Mouse (Mus musculus) spleen, adult 12 weeks (tissue): ENCODE results near the gene Ccl27a.
A peak's percentile ranks its signal among the peaks of the same experiment; 100 is the strongest.

ENCODE experiments used
- DNase-seq: peaks from one replicate; pipeline ENCODE4 v3.0.0; 2022; ENCODE audit warnings: low spot score

The Ccl27a gene

DNA sequence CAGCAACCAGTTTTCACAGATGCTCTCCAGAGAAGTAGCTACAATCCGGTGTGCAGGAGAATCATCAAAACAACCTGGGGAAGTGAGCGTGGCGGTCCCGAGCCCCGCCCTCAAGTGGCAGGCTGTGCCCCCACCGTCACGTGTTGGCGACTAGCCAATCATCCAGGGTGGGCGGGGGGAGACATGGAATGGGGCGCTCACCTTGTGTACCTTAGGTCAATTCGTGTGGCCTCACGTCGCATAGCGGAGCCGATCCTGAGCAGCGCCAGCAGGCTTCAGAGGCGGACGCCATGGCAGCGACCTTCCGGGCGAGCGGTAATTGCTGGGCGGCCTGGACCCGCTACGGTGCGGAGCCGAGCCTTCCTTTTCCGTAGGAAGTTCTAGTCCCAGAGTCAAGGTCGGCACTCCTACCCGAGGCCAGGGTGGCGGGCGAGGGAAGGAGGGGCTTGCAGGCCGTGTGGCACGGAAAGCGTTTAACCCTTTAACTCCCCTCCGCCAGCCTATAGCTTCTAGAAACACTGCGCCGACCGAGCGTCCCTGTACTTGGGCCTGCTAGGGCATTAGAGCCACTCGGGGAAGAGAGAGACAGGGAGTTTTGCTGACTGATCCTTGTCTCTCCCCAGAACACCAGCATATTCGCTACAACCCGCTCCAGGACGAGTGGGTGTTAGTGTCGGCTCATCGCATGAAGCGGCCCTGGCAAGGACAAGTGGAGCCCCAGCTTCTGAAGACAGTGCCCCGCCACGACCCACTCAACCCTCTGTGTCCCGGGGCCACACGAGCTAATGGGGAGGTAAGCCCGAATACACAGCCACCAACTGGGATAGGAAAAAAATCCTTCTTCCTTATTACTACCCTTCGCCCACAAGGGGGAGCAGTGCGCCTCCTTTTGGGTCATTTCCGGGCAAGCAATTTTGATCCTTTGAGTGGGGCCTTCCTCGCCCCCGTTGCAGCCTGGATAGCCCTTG lies 18.4 kb downstream of the Ccl27a start, which contains the start of gene Sigmar1:
Gene Sigmar1, minus strand, starts transcription at position 820 of the 968 bp plus-strand sequence.
- DNase-seq, result peak; percentile 81

DNA sequence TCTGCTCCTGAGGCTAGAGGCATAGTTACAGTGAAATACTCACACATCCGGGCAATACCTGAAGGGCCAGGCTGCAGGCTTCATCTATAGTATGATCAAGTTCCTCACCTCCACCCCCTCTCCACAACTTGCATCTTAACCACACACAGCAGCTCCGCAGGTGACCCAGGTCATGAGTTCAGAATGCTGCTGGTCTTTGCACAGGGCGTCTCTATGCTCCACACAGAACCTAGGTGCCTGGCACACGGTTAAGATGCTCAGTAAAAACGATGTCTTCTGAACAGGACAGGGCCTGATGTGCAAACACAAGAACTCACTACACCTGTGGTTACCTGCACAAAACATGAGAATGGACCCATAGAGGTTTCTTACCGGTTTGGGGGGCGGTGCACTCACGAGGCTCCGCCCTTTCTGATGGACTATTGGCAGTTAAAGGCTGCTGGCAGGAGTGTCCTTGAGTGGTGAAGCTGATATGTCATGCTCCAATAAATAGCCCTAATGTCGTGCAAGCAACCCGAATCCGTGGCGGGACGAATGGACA lies 19.2 kb downstream of the Ccl27a start, which contains the start of gene Galt:
Gene Galt, plus strand, starts transcription at position 432 of the 541 bp plus-strand sequence.
- peak; percentile 20 for DNase-seq

DNA sequence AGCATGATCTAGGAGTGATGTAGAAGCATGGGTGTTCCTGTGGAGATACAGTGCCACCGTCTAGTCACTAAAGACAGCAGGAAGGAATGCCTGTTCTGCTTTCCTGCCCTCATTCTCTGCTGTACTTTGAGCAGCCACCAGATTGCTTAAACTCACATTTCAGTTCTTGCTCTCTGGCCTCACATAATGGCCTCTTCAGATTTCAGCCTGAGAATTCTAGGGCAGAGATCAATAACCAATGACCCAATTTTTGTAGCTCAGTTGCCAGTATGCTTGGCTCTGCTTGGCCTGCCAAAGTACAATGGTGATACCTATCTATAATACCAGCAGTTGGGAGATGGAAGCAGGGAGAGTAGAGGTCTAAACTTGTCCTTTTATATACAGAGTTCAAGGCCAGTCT lies 29.0 kb downstream of the Ccl27a start:
- no peak for DNase-seq

DNA sequence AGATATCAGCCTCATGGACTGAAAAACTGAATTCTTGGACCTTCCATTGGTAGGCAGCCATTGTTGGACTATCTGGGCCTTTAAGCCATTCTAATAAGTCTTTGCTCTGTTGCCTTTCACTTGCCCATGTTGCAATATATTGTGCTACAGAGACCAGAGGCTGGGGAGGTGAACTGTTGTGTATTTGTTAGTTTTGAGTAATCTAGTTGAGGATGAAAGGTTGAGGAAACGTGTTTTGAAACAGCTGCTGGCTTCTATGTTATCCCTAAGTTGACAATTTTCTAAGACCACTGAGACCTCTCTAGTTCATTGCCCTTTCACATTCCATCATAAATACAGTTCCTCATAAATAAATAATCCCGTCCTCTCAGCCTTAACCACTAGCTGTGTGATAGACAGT lies 29.9 kb downstream of the Ccl27a start:
- DNase-seq, result no peak

DNA sequence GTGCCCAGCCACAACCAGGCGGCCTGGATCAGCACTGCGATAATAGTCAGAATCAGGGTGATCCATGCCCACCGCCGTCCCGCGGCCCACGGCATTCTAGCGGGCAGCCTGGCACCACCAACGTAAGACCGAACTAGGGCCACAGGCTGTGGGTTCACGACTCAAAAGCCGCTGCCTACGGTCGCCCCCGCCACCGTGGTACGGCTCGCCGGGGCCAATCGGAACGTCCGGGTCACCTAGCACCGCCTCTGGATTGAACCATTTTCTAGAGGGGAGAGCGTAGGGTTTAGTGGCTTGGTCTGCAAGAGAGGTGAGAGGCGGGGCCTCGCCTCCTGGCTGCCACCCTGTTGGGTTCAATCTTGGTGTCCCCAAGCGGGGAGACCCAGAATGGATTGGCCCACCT lies 32.9 kb downstream of the Ccl27a start:
- DNase-seq, result peak; percentile 86

DNA sequence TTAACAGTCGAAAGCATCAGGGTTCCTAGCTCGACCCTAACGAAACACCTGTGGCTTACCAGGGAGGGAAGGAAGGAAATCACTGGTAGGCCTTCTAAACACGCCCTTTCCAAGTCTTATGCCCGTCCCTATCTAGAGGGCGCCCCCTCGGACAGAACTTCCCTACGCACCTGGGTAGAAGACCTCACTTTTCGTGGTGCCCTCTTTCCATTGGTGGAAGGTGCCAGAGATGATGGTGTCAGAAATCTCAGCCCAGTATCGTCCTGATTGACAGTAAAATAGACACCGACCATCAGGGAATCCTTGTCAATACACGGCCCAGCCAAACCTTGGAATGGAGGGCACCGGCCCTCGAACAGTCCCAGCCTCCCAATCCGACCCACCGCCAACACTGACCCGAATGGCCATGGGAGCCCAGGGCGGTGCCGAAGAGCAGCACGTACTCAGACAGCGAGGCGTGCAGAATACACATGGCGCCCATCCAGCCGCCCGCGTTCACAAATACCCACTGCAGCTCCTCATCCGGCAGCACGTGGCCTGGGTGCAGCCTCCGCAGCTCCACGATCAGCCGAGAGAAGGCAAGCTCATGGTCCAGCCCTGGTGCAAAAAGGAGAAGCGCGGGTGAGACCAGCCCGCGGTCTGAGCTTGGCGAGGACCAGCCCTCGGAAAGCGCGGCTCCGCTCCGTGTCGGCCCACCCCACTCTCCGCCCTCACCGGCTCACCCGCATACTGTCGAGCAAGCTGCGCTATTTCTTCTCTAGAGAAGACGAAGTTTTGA lies 33.5 kb downstream of the Ccl27a start:
- DNase-seq, result no peak

DNA sequence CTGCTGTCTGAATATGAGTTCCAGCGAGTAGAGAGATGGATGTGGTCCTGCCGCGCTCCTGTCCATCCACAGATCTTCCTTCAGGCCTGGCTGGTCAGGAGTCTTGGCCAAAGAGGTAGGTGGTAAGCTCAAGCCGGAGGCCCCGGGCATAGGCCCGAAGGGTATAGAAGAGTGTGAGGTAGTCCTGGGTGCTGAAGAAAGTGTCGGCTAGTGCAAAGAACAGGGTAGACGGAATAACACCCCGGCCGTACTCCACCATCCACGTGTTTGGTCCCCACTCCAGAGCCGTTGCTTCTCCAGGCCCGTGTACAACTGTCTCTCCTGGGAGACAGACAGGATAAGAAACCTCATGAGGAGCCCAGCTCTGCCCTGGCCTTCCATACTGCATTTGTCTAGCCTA lies 34.8 kb downstream of the Ccl27a start:
- DNase-seq, result no peak

DNA sequence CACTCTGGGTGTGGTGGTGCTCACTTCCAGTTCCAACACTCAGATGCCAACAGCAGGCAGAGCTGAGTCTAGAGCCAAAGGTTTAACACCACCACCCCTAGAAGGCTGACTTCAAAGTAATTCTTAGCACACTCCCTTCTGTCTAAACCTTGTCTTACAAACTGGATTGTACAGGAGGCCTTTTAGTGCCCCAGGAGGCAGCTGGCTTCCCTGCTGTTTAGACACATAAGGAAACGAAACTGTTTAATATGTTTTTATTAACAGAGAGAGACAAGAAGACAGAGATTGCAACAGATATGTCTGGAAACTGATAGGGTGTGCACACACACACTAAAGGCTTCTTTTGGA lies 35.8 kb downstream of the Ccl27a start:
- DNase-seq, result no peak

DNA sequence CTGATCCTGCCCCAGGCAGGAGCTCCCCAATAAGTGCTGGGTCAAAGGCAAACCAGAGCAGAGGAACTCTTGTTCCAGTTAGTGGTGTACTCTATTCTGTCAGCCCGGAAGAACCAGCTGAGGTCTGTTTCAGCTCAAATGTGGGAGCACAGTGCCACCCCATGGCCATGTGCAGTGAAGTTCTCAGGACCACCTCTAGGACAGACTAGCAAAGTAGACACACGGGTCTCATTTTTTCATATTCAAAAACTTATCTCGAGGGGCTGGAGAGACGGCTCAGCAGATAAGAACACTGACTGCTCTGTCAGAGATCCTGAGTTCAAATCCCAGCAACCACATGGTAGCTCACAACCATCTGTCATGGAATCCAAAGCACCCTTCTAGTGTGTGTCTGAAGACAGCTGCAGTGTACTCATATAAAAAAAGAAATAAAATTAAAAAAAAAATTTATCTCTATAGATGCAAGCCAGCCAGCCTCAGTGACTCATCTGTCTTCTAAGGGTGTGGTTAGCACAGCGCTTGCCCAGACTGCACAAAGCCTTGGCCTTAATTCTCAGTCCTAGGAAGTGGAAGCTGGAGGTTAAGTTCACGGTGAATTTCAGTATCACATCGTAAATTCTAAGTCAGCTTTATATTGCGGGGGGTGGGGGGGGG lies 36.3 kb downstream of the Ccl27a start:
- peak; percentile 56 for DNase-seq

DNA sequence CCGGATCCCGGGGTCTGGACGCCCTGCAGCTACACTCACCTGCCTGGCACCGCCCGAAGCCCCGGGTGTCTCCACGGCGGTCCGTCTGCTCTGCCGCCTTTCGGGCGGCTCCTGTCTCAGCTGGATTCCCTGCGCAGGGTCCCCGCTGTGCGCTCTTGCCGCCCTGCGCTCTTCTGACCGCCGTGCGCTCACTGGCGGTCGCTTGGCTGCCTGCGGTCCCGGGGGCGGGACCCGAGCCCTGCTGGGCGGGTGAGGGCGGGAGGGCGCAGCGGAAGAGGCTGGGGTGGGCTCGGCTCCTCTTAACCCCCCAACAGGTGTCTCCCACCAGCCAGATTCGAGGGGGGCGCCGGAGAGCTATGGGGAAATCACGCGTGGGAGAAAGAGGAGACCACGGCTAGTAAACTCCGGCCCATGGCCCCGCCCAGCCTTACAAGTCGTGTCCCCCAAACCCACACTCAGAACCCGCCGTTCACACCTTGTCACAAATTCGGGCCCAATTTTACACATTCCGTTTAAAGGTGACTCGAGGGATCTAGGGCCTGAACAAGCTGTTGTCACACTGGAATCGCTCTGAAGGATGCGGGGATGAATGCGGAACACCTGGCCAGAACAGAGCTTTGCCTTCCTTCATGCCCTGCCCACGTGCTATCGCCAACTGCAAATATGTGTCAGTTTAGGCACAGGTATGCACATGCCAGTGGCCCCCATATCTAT lies 42.8 kb downstream of the Ccl27a start, which contains the start of gene Arid3c:
Gene Arid3c, minus strand, starts transcription at position 91 of the 714 bp plus-strand sequence.
- DNase-seq, result no peak

DNA sequence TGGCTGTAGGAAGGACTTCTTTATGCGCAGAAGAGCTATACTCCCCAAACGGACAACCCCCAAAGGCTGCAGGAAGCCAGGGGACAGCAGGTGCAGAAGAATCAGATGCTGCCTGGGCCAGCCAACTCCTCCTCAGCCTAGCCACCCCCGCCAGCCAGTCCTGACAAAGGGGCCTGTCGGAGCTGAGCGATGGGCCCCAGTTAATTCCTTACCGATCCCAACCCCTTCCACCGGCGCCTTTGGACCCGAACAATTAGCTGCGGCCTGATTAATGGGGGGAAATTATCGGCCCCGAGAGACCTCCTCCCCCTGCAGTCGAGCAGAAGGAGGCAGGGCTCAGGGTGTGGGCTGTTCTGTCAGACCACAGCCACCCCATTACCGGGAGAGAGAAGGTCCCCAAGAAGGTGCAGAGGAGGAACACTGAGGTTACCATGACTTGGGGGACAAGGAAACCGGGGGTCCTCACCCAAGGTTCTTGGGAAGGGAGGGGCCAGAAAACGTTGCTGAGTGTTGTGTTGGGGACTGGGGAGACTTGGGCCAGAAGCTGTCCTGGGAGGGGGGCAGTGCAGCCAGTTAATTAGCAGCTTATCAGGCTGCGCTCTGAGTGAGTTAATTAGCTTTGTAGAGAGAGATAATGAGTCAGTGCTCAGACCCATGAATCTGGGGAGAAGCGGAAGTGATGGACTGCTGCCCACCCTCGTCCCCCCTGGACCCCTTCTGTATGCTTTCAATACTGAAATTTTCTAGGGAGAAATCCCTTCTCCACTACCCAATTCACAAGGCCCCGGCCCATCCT lies 47.0 kb downstream of the Ccl27a start:
- no peak for DNase-seq

DNA sequence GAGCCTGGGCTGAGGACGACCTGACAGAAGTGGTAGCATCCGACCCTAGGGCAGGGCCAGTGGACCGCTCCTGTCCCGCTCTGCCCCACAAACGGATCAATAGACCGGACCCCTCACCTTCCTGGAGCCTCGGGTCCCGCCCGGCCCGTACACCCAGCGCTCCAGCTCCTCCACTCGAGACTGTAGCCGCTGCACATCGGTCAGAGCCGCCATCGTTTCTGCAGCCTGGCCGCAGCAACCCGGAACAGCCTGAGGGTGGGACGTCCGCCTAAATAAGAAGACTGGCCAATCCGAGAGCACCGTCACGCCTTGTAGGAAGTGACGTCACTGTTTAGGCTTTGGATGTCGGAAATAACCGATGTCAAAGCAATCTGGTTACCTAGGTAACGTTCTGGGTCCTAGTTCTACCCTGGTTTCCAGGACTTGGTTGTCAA lies 51.1 kb downstream of the Ccl27a start, which contains the start of gene Dctn3:
Gene Dctn3, minus strand, starts transcription at position 253 of the 434 bp plus-strand sequence.
- DNase-seq, result peak; percentile 73
